ENCODE assay signal across 24 mouse cellular contexts in genomic region chr15:77852001-77852400, GRCm38 (mm10). TPM values are rescaled to one million over a fixed set of nuclear protein-coding genes. Genes with fewer than 3 reads are reported as not detected.
A peak's percentile ranks its signal among the peaks of the same experiment; 100 is the strongest.
DNase-seq lines count a peak whose midpoint lies in the region; ATAC-seq and TF ChIP-seq lines count a peak whose summit lies in the region.
"Had no signal": no experiment of that assay in that cellular context is flagged by ENCODE, and none has a peak within 500 bp of the region (broad histone marks: within the 10 kb centered on the region; RNA-seq: fewer than 3 reads in every experiment).

No protein-coding gene starts in this region.

- no peak overlapping the region for H3K4me3 ChIP-seq in gastrocnemius, adult 2 months
- no peak overlapping the region for H3K4me3 ChIP-seq in CH12.LX (replicated peaks in 1 of 3; ENCODE audit: low read depth in 2 of 3, low read length in 2 of 3, poor library complexity in 1 of 3)
- H3K4me3 ChIP-seq in ES-Bruce4 (ENCODE audit: low read depth, low read length) = no peak overlapping the region
- H3K4me3 ChIP-seq in ES-E14 (ENCODE audit: insufficient read depth in 1 of 2, low read depth in 1 of 2, low read length in 2 of 2, poor library complexity in 1 of 2, severe bottlenecking in 1 of 2) = no peak overlapping the region
- H3K4me3 ChIP-seq in hindbrain, embryonic 12.5 days = no peak overlapping the region
- no peak overlapping the region for H3K4me3 ChIP-seq in hindbrain, embryonic 13.5 days

- dilution Hi-C loops in CH12.LX (cut with MboI; ENCODE audit: extremely low pct_ligation_motif_present, extremely low pct_unique_long_range_greater_than_20kb, low sequenced_read_pairs) = no loop called here

- H3K4me1 ChIP-seq in CH12.LX (ENCODE audit: control insufficient read depth in 1 of 2, insufficient read depth in 2 of 2) (peaks cover 28 to 62% of the 10 kb centered on the region in 2 experiments), ES-Bruce4 (ENCODE audit: control insufficient read depth, insufficient read depth, low read length) (peaks cover 10% of the 10 kb centered on the region), ES-E14 (ENCODE audit: control insufficient read depth in 2 of 2, insufficient read depth in 2 of 2, low read length in 2 of 2, poor library complexity in 1 of 2) (peaks cover 28 to 30% of the 10 kb centered on the region in 2 experiments)
- H3K4me1 ChIP-seq in hindbrain, embryonic 12.5 days = no peaks in the 10 kb centered on the region
- no peaks in the 10 kb centered on the region; the same call in 1 of the 2 replicates for H3K4me1 ChIP-seq in hindbrain, embryonic 13.5 days (replicated peaks)

- no peak overlapping the region for H3K4me2 ChIP-seq in CH12.LX (ENCODE audit: insufficient read depth, low read depth, poor library complexity, severe bottlenecking)
- H3K4me2 ChIP-seq in hindbrain, embryonic 12.5 days (replicated peaks) = no peak overlapping the region
- no peak overlapping the region for H3K4me2 ChIP-seq in hindbrain, embryonic 13.5 days

- peak overlapping the region; percentile 63; the same call in 1 of the 2 replicates for H3K27ac ChIP-seq in gastrocnemius, adult 2 months
- H3K27ac ChIP-seq in CH12.LX (ENCODE audit: insufficient read depth, low read depth) (no peak overlapping the region), ES-Bruce4 (ENCODE audit: insufficient read depth, low read length) (peak overlapping the region; percentile 54; the same call in 1 of the 2 replicates), ES-E14 (ENCODE audit: insufficient read depth, low read depth, low read length, poor library complexity, severe bottlenecking) (no peak overlapping the region; the same call in 1 of the 2 replicates)
- no peak overlapping the region for H3K27ac ChIP-seq in hindbrain, embryonic 12.5 days
- no peak overlapping the region for H3K27ac ChIP-seq in hindbrain, embryonic 13.5 days

- TF ChIP-seq CTCF in gastrocnemius, adult 2 months (IDR thresholded peaks at IDR 0.05) = no peak
- TF ChIP-seq CTCF in CH12.LX (conservative IDR thresholded peaks at IDR 0.05 in 1 of 2, IDR thresholded peaks at IDR 0.05 in 1 of 2; ENCODE audit: low read depth in 2 of 2, low read length in 2 of 2) (no peak), ES-Bruce4 (IDR thresholded peaks at IDR 0.05; ENCODE audit: low read depth, low read length) (no peak)

- no peak for DNase-seq in gastrocnemius, adult 2 months
- no peak for DNase-seq in gastrocnemius, postnatal 36 days
- DNase-seq in CH12.LX (ENCODE audit: extremely low read depth) = no peak
- DNase-seq in ES-E14 (ENCODE audit: low read depth, low spot score) = no peak
- DNase-seq: adrenal gland, adult 2 months; adrenal gland, adult 8-10 months; adrenal gland, postnatal 10 days; adrenal gland, postnatal 14 days; adrenal gland, postnatal 25 days; adrenal gland, postnatal 36 days; B cell, adult 2 months; cerebellum, adult 11 months; cerebellum, adult 11-12 months; cerebellum, adult 18-20 months; cerebellum, adult 2 months; cerebellum, adult 8-10 months had no signal

- H3K27me3 ChIP-seq in CH12.LX (replicated peaks) (no peaks in the 10 kb centered on the region), ES-Bruce4 (ENCODE audit: control insufficient read depth, insufficient read depth, low read length, poor library complexity, severe bottlenecking) (no peaks in the 10 kb centered on the region)
- H3K27me3 ChIP-seq in hindbrain, embryonic 12.5 days = no peaks in the 10 kb centered on the region
- no peaks in the 10 kb centered on the region for H3K27me3 ChIP-seq in hindbrain, embryonic 13.5 days
- H3K27me3 ChIP-seq: Patski had no signal

- no peaks in the 10 kb centered on the region for H3K9me3 ChIP-seq in CH12.LX (replicated peaks; ENCODE audit: low read length)
- H3K9me3 ChIP-seq in ES-Bruce4 (replicated peaks; ENCODE audit: control insufficient read depth, insufficient read depth, low read length, poor library complexity, severe bottlenecking) = 0 out of 2 replicates have a peak, but pooled peaks cover 2% of the 10 kb centered on the region
- H3K9me3 ChIP-seq in ES-E14 (ENCODE audit: control insufficient read depth, insufficient read depth, low read depth, low read length) = no peaks in the 10 kb centered on the region
- H3K9me3 ChIP-seq in hindbrain, embryonic 12.5 days (replicated peaks) = no peaks in the 10 kb centered on the region
- no peaks in the 10 kb centered on the region for H3K9me3 ChIP-seq in hindbrain, embryonic 13.5 days
- H3K9me3 ChIP-seq: G1E had no signal

- ATAC-seq in megakaryocyte progenitor cell, adult 5-6 weeks (replicated peaks; ENCODE audit: poor library complexity) = no peak
- no peak for ATAC-seq in hindbrain, embryonic 12.5 days (ENCODE audit: low FRiP score)
- ATAC-seq in hindbrain, embryonic 13.5 days (ENCODE audit: low FRiP score) = no peak
- ATAC-seq: activated CD4-positive, CD25-positive, alpha-beta regulatory T cell, adult 4 months; CD4-positive, CD25-positive, alpha-beta regulatory T cell, adult 4 months; Patski had no signal

- TF ChIP-seq RAD21 in CH12.LX (IDR thresholded peaks at IDR 0.05; ENCODE audit: low read depth, low read length) = no peak

- no peak for TF ChIP-seq POLR2A in CH12.LX (IDR thresholded peaks at IDR 0.05; ENCODE audit: low read depth, low read length)
- TF ChIP-seq POLR2A in ES-Bruce4 (IDR thresholded peaks at IDR 0.05; ENCODE audit: insufficient read depth, low read length) = no peak

- H3K36me3 ChIP-seq in CH12.LX (replicated peaks in 1 of 2; ENCODE audit: control insufficient read depth in 1 of 2, insufficient read depth in 1 of 2, low read length in 1 of 2) (no peaks in the 10 kb centered on the region), ES-Bruce4 (ENCODE audit: control insufficient read depth, insufficient read depth, low read length, poor library complexity, severe bottlenecking) (no peaks in the 10 kb centered on the region), ES-E14 (ENCODE audit: control insufficient read depth, insufficient read depth, low read length, poor library complexity, severe bottlenecking) (no peaks in the 10 kb centered on the region)
- no peaks in the 10 kb centered on the region for H3K36me3 ChIP-seq in hindbrain, embryonic 12.5 days
- no peaks in the 10 kb centered on the region for H3K36me3 ChIP-seq in hindbrain, embryonic 13.5 days
- H3K36me3 ChIP-seq: G1E had no signal

- intact Hi-C loops in gastrocnemius, adult 2 months (cut with DNase I) = no loop called here
- intact Hi-C loops in gastrocnemius, postnatal 36 days (cut with DNase I) = loop anchor here (5.0 kb wide), 1 partner anchor 40 kb away; no protein-coding TSS in a partner anchor

- no peak overlapping the region for H3K9ac ChIP-seq in CH12.LX (ENCODE audit: insufficient read depth, low read depth)
- peak overlapping the region; percentile 44 for H3K9ac ChIP-seq in ES-Bruce4 (ENCODE audit: low read depth, poor library complexity, severe bottlenecking)
- no peak overlapping the region for H3K9ac ChIP-seq in ES-E14 (ENCODE audit: insufficient read depth, low read depth, low read length, poor library complexity, severe bottlenecking)
- no peak overlapping the region for H3K9ac ChIP-seq in hindbrain, embryonic 12.5 days
- no peak overlapping the region for H3K9ac ChIP-seq in hindbrain, embryonic 13.5 days

- TF ChIP-seq EP300 in CH12.LX (IDR thresholded peaks at IDR 0.05; ENCODE audit: low read length) (no peak), ES-Bruce4 (IDR thresholded peaks at IDR 0.05; ENCODE audit: insufficient read depth, low read depth, low read length) (no peak)

- H3K79me2 ChIP-seq in CH12.LX (replicated peaks; ENCODE audit: control insufficient read depth, extremely low read depth, insufficient read depth, poor library complexity, severe bottlenecking) = no peaks in the 10 kb centered on the region

- WGBS in hindbrain, embryonic 12.5 days = 84% methylated on average over 2 of the region's 2 CpGs
- 86% methylated on average over 2 of the region's 2 CpGs for WGBS in hindbrain, embryonic 13.5 days

- in situ Hi-C loops in CH12.LX (cut with MboI; ENCODE audit: low pct_ligation_motif_present, low pct_unique_long_range_greater_than_20kb, low sequenced_read_pairs) = no loop called here
- in situ Hi-C loops in ES-E14 (cut with MboI; ENCODE audit: low sequenced_read_pairs in 2 of 2, unreplicated experiment in 2 of 2) = no loop called here

TF ChIP-seq in CH12.LX, 34 proteins besides CTCF, POLR2A, EP300 and RAD21:
- TF ChIP-seq MXI1 (IDR thresholded peaks at IDR 0.05; ENCODE audit: low read depth, low read length) (no peak), TCF12 (IDR thresholded peaks at IDR 0.05; ENCODE audit: low read depth, low read length) (no peak), JUN (IDR thresholded peaks at IDR 0.05; ENCODE audit: insufficient read depth, low read depth, low read length) (no peak), UBTF (IDR thresholded peaks at IDR 0.05; ENCODE audit: low read depth, low read length) (no peak), KAT2A (IDR thresholded peaks at IDR 0.05; ENCODE audit: insufficient replicate concordance, low read length) (no peak), CHD1 (IDR thresholded peaks at IDR 0.05; ENCODE audit: low read depth, low read length) (no peak), ZNF384 (IDR thresholded peaks at IDR 0.05; ENCODE audit: low read depth, low read length) (peak; percentile 72), USF1 (IDR thresholded peaks at IDR 0.05; ENCODE audit: low read depth, low read length) (no peak)

TF ChIP-seq in ES-E14, 5 proteins besides CTCF, POLR2A, EP300 and RAD21:
- TF ChIP-seq MAFK (IDR thresholded peaks at IDR 0.05; ENCODE audit: insufficient read depth, low read depth, low read length) = no peak
- TF ChIP-seq ZC3H11A (IDR thresholded peaks at IDR 0.05; ENCODE audit: borderline replicate concordance, low read depth, low read length) = no peak
- 0 out of 2 replicates have a peak, but pooled peaks have one; percentile 53 for TF ChIP-seq ZNF384 (IDR thresholded peaks at IDR 0.05; ENCODE audit: low read depth, low read length)
- no peak for TF ChIP-seq HCFC1 (IDR thresholded peaks at IDR 0.05; ENCODE audit: borderline replicate concordance, insufficient read depth, low read length)
- TF ChIP-seq CHD2 (IDR thresholded peaks at IDR 0.05; ENCODE audit: low read depth, low read length) = no peak

RNA-seq across cellular contexts. Expression of gene Myh9, which starts 10.0 kb away (rescaled TPM):
- 10 to 100 TPM; 37.4 to 57.4 TPM for total RNA-seq in gastrocnemius, adult 2 months (2021)
- total RNA-seq in gastrocnemius, postnatal 36 days (2021) = 10 to 100 TPM; 48.4 to 49.1 TPM
- total RNA-seq in CH12.LX (2012; rRNA removed) (128 and 146 TPM in 2 replicates), CH12.LX (2014; rRNA removed) (43.8 and 46.4 TPM in 2 replicates), ES-E14 (2012; rRNA removed) (146 and 152 TPM in 2 replicates)
- polyA plus RNA-seq in CH12.LX (2012; ENCODE audit: insufficient read length, low read depth) (165 and 178 TPM in 2 replicates), ES-Bruce4 (2011; ENCODE audit: insufficient read depth, insufficient read length, low read depth, missing spikeins) (584 and 601 TPM in 2 replicates)
- total RNA-seq in megakaryocyte progenitor cell, adult 5-6 weeks (2015) = 167 and 191 TPM in 2 replicates
- 238 and 338 TPM in 2 replicates for total RNA-seq in megakaryocyte progenitor cell, adult 5-6 weeks (2017)
- polyA plus RNA-seq in hindbrain, embryonic 12.5 days (2016; fragmentation: Nextera tagmentation; extraction: Ambion mirVana) = 32.0 and 33.5 TPM in 2 replicates
- 14.5 and 14.9 TPM in 2 replicates for polyA plus RNA-seq in hindbrain, embryonic 13.5 days (2015; fragmentation: Nextera tagmentation; extraction: Ambion mirVana)

Comparison
In these comparisons a context has a peak if more than half of its experiments do, and no peak if none do; other contexts are left out.
1. H3K27ac ChIP-seq: peak in gastrocnemius, adult 2 months (single experiment) and ES-Bruce4 (single experiment); none in CH12.LX (single experiment), ES-E14 (single experiment), hindbrain, embryonic 12.5 days (single experiment) and hindbrain, embryonic 13.5 days (single experiment).